In the genomic region with DNA sequence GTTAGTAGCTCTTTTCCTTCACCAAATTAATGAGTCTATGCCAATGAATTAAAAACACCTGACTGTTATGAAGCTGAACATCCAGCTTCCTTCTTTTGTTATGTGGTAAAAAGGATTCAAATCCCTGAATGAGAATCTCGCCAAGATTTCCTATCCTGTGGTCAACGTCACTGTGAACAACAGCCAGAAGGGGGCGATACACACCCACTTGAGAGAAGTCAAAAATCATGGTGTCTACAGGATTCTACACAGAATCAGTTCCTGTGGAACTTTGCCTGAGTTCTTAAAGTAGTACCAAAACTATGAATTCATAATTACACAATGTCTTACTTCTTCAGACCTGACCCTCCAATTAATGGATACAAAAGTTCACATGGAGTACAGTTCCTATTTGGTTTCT, we compare ENCODE assay signal across 9 mouse cellular contexts.
DNase-seq lines count a peak whose midpoint lies in the region; ATAC-seq and TF ChIP-seq lines count a peak whose summit lies in the region.
"Had no signal": no experiment of that assay in that cellular context is flagged by ENCODE, and none has a peak within 500 bp of the region (broad histone marks: within the 10 kb centered on the region; RNA-seq: fewer than 3 reads in every experiment).

No protein-coding gene starts in this region.

- peak; percentile 54; the same call in 1 of the 2 replicates for ATAC-seq in lung, embryonic 14.5 days (ENCODE audit: insufficient read depth)

- no peaks in the 10 kb centered on the region for H3K9me3 ChIP-seq in lung, embryonic 14.5 days (ENCODE audit: low read depth, low read length)
- H3K9me3 ChIP-seq: liver, embryonic 15.5 days had no signal

- no peaks in the 10 kb centered on the region for H3K27me3 ChIP-seq in lung, embryonic 14.5 days (ENCODE audit: insufficient read depth, low read length)
- no peaks in the 10 kb centered on the region for H3K27me3 ChIP-seq in splenic B cell, adult 2 months (ENCODE audit: control insufficient read depth, insufficient read depth, low read length, poor library complexity, severe bottlenecking)
- H3K27me3 ChIP-seq: liver, embryonic 15.5 days had no signal

- no peak overlapping the region for H3K4me3 ChIP-seq in lung, embryonic 14.5 days (ENCODE audit: low read depth, low read length)
- H3K4me3 ChIP-seq: liver, embryonic 15.5 days had no signal

- no peaks in the 10 kb centered on the region for H3K36me3 ChIP-seq in lung, embryonic 14.5 days (ENCODE audit: insufficient read depth)
- no peaks in the 10 kb centered on the region for H3K36me3 ChIP-seq in splenic B cell, adult 2 months (ENCODE audit: control insufficient read depth, insufficient read depth, low read length, poor library complexity, severe bottlenecking)
- H3K36me3 ChIP-seq: liver, embryonic 15.5 days had no signal

- TF ChIP-seq POLR2A in brain, embryonic 14.5 days (IDR thresholded peaks at IDR 0.05; ENCODE audit: borderline replicate concordance, extremely low read depth, insufficient read depth, insufficient read length, poor library complexity, severe bottlenecking): no peak

- TF ChIP-seq CTCF in brain, embryonic 14.5 days (IDR thresholded peaks at IDR 0.05; ENCODE audit: borderline replicate concordance, extremely low read depth, insufficient read depth, insufficient read length): peak; percentile 63; the same call in 1 of the 2 replicates
- peak; percentile 77 for TF ChIP-seq CTCF in lung, embryonic 14.5 days (IDR thresholded peaks at IDR 0.05; ENCODE audit: low read depth)

- H3K27ac ChIP-seq in lung, embryonic 14.5 days (ENCODE audit: low read depth): no peak overlapping the region
- H3K27ac ChIP-seq: liver, embryonic 15.5 days had no signal

- no peak overlapping the region for H3K9ac ChIP-seq in lung, embryonic 14.5 days
- H3K9ac ChIP-seq: liver, embryonic 15.5 days had no signal

- DNase-seq in gastrocnemius, adult 18-20 months (ENCODE audit: low spot score): peak; percentile 44
- no peak for DNase-seq in gastrocnemius, postnatal 25 days
- peak; percentile 30 for DNase-seq in A20 (ENCODE audit: low read depth, low spot score)
- DNase-seq in brain, embryonic 14.5 days (ENCODE audit: low read depth): peak; percentile 73
- peak; percentile 7 to 22 for DNase-seq in frontal cortex, postnatal 14 days (ENCODE audit: low spot score in 2 of 2)
- DNase-seq in kidney, postnatal 25 days: peak; percentile 49 to 61
- peak; percentile 86 for DNase-seq in lung, embryonic 14.5 days
- peak; percentile 11 for DNase-seq in splenic B cell, adult 2 months (ENCODE audit: low read depth, low spot score)

- H3K4me2 ChIP-seq in lung, embryonic 14.5 days: no peak overlapping the region
- H3K4me2 ChIP-seq: liver, embryonic 15.5 days had no signal

- 8% methylated on average over 3 of the region's 3 CpGs for WGBS in lung, embryonic 14.5 days

- H3K4me1 ChIP-seq in lung, embryonic 14.5 days (ENCODE audit: insufficient read depth): no peaks in the 10 kb centered on the region
- H3K4me1 ChIP-seq: liver, embryonic 15.5 days had no signal
